Mouse (Mus musculus) heart, postnatal 4 days (tissue): ENCODE results near the gene Lrrc42. TPM values are rescaled to one million over a fixed set of nuclear protein-coding genes. Genes with fewer than 3 reads are reported as not detected.
A peak's percentile ranks its signal among the peaks of the same experiment; 100 is the strongest.

ENCODE experiments used
- DNase-seq: peaks from one replicate; pipeline ENCODE4 v3.0.0; 2021
- total RNA-seq, 2 experiments: library from RNA; stranded (reverse); gene quantifications; 2 replicates each; pipeline ENCODE4 v1.2.3; 2021

Gene Lrrc42
- total RNA-seq, 2 experiments from 2014 or later, result 23.1 to 24.9 TPM

- no peak for DNase-seq
Observed at GRCm38 (mm10) chr4:107248061-107248460, 5.3 kb downstream of the Lrrc42 start.

DNA sequence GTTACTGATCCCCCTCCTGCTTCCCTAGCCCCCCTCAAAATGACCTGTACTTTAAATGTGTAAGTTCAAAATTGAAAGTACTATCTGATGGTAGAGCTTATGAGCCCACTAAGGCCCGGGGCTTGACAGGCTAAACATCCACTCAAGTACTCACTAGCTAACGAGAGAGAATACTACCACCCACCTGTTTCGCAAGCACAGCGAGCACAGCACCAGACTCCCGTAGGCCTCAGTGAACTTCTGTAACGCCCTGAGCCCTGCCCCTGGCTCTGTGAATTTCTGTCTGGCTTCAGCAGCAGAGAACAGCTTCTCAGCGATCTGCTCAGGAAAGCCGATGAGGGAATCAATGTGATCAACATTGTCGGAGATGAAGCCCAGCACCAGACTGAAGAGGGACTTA, 6.2 kb downstream of the Lrrc42 start:
- DNase-seq, result no peak

DNA sequence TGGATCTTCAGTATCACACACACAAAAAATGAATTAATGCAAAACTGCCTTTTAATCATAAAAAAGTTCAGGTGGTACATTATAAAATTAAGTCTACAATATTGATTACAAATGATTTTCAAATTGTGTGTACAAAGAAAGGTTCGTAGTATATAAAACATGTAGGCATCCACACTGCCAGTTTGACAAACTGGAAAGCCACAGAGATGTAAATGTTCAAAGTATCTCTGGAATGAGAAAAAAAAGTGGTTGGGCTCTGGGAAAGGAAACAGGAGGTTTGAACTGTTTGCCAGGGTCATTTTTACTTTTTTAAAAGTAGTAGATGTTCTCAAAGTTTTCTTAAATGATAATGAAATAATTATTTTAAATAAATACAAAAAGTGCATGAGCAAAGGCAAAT, 7.3 kb downstream of the Lrrc42 start:
- DNase-seq, result no peak

DNA sequence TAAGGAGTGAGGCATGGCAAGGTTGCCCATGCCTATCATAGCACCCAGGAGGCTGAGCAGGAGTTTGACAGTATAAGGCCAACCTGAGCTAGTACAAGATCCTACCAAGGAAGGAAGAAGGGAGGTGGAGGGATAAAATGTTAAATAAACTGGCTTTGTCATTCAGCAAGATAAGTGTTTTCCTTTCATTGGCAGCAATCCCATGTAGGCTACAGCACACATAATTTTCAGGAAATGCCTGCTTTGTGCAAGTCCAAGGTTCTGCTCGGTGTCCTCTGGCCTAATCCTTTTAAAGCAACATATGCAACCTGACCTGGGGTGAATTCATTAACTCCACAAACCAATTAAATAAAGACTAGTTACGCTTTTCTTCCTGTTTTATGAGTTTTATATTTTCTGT, 8.0 kb downstream of the Lrrc42 start:
- DNase-seq, result no peak

- DNase-seq, result no peak
Observed at GRCm38 (mm10) chr4:107243365-107244333, 9.7 kb downstream of the Lrrc42 start.

DNA sequence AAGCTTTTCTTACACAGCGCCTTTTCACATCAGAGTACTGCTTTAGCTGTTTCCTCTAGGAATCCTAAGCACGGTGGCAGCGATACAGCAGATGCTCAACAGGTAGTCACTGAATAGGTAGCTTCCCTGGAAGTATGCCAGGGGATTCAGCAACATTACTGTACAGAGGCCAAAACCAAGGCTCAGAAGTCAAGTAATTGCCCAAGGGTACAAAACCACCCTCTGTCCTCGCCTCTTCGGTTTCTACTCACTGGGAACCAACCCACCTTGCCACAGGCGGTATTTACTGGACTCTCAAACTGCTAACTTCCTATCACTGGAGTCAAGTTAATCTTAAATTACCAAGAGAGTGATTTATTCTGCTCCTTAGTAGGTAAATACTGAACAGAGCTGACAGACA, 13.1 kb downstream of the Lrrc42 start:
- no peak for DNase-seq

GRCm38 (mm10) chr4:107238253-107238652, 15.1 kb downstream of the Lrrc42 start:
- no peak for DNase-seq

DNA sequence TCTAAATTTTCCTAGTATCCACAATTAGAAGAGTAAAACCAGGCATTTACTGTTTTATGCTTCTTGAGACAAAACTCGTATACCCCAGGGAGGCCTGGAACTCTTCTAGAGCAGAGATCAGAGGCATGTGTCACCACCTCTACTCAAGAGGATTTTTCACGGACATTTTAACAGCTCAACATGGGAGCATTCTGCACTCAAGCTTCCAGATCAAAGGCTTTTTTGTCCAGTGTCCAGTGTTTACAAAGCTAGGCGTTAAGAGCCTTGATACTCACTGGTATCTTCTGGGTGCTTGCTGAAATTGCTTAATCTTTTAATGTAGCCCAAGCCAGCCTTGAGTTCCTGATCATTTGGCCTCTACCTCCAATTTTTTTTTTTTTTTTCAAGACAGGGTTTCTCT, 21.1 kb downstream of the Lrrc42 start:
- no peak for DNase-seq

- DNase-seq, result no peak
Observed at GRCm38 (mm10) chr4:107226313-107226712, 27.0 kb downstream of the Lrrc42 start.

GRCm38 (mm10) chr4:107223225-107224204, 29.8 kb downstream of the Lrrc42 start:
- DNase-seq, result peak; percentile 73

- DNase-seq, result no peak
Observed at GRCm38 (mm10) chr4:107221524-107221923, 31.8 kb downstream of the Lrrc42 start.

- no peak for DNase-seq
Observed at GRCm38 (mm10) chr4:107217574-107217973, 35.8 kb downstream of the Lrrc42 start.

- no peak for DNase-seq
Observed at GRCm38 (mm10) chr4:107213279-107214011, 39.9 kb downstream of the Lrrc42 start.

GRCm38 (mm10) chr4:107211936-107212335, 41.4 kb downstream of the Lrrc42 start:
- no peak for DNase-seq

GRCm38 (mm10) chr4:107211465-107211864, 41.9 kb downstream of the Lrrc42 start:
- DNase-seq, result no peak

GRCm38 (mm10) chr4:107210483-107211097, 42.7 kb downstream of the Lrrc42 start:
- no peak for DNase-seq

GRCm38 (mm10) chr4:107208880-107209279, 44.5 kb downstream of the Lrrc42 start, which contains the start of gene Ldlrad1:
Gene Ldlrad1, plus strand, starts transcription at chr4:107209180.
- no peak for DNase-seq

DNA sequence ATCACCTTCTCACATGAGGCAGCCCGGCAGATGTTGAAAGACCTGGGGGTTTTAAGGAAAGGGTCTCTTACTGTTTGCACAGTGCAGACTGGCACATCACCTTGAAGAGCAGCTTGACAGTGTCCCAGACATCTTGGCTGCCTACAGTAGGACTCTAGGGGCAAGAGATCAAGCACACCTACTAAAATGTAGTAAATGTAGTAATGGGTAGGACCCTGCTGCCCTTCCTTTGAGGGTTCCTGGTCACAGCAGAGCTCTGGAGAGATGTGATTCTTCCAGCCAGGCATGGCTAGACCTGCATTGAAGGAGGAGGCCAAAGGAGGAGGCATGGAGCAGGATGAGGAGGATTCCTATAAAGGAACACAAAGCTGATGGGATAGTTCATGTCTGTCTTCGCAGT, 46.3 kb downstream of the Lrrc42 start:
- no peak for DNase-seq

DNA sequence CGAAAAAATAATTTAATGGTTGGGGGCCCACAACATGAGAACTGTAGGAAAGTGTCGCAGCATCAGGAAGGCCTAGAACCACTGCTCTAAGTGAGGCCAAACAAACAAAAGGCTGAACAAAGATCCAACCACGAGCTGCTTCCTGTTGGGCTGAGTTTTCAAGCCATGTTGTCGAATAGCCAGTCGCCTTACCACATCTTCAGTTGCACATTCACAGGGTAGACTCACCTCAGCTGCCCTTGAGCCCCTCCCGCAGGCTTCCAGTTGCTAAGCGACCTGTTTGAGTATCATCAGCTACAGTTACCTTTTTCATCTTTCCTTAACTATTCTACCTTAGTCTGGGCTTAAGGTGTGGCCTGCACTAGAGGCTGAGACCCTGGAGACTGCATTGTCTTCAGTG, 50.3 kb downstream of the Lrrc42 start:
- no peak for DNase-seq

DNA sequence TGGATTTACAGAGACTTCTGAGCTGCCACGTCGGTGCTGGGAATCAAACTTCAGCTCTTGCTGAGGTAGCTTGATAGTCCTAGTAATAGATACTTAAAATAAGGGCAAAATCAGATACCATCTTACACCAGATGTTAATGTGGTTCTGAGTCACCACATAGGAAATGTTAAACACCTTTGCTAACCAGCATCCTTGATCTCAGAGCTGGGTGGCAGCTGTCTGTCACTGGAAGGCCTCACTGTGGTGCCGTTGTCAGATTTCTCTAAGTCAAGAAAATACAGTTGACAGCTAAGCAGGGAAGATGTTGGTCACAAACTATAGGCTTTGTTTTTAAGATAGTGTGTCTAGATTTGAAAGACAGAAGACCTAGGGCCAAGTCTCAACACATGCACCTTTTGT, 51.6 kb downstream of the Lrrc42 start:
- no peak for DNase-seq

DNA sequence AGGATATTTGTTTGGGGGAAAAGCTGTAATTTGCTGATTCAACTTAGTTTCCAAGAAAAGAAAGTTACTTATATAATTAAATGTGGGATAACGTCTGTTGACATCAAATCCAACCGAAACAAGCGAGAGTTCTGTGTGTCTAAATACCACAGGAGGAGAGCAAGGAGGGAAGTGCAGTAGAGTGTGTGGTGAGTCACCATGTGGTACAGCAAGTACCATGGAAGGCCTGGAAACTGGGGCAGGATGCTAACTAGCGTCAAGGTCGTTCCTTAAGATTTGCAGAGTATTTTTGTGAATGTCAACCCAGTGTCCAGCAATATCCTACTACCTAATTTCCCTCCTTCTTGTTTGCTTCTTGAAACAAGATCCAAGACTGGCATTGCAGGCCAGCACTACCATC, 55.3 kb downstream of the Lrrc42 start:
- no peak for DNase-seq

DNA sequence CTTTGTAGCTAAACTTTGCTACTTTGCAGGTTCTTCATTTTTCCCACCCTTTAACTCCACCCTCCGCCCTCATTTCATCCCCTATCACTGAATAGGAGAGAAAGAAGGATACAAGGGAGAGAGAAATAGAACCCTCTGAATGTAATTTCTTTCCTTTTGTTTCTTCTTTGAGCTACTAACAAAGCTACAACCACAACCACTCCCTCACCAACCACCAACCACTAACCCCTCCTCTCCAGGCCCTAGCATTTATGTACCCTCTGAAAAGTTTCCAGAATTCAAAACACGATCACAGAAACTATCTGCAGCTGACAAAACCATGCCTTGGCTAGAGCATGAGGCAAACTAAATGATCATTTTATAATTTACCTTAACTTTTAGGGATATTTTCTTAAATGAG, 56.9 kb downstream of the Lrrc42 start:
- no peak for DNase-seq
